Mouse (Mus musculus) thymus, adult 2 months (tissue): ENCODE data around the gene Tmed4.
A peak's percentile ranks its signal among the peaks of the same experiment; 100 is the strongest.

Source experiments
- CTCF ChIP-seq: fragments of 200-500 bp; IDR thresholded peaks from 2 replicates; pipeline ENCODE4 v1.5.1; 2012; ENCODE audit warnings: mild to moderate bottlenecking, control low read depth, low read length, moderate library complexity, borderline replicate concordance; ENCODE audit not compliant: control insufficient read depth, poor library complexity, insufficient read depth; ENCODE audit errors: extremely low read depth
- POLR2A ChIP-seq: fragments of 200-500 bp; IDR thresholded peaks from 2 replicates; pipeline ENCODE4 v1.6.1; 2012; ENCODE audit warnings: mild to moderate bottlenecking, low read length, control low read depth, moderate library complexity; ENCODE audit not compliant: control insufficient read depth, poor library complexity, insufficient read depth; ENCODE audit errors: extremely low read depth

GRCm38 (mm10) chr11:6291401-6292115, 16.9 kb upstream of the Tmed4 start, which contains the start of gene Ogdh:
- TF ChIP-seq CTCF (0 out of 2 replicates have a peak, but pooled peaks have one; percentile 53), POLR2A (peak; percentile 87)
